Mouse (Mus musculus): ENCODE measurements around the gene G6pc2.

Gene G6pc2

DNA sequence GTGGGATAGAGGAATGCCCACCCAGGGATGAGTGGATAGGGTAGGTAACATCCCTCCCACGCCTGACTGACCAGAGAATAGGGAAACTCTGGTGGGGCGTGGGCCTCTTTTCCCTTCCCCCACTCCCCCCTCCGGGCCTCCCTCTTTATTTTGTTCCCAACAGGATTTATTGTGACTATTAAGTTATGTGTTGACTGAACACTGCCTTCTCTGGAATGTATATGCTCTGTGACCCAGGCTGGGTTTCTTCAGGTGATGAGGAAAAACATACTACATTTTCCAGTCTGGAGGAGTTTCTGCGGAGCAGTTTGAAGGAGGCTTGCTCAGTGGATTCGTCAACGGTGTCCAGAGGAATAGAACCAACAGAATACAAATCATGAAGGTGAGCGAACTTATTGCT is at the start of gene G6pc2:
Gene G6pc2, plus strand, starts transcription at position 301 of the 400 bp plus-strand sequence.
- no peak for DNase-seq

DNA sequence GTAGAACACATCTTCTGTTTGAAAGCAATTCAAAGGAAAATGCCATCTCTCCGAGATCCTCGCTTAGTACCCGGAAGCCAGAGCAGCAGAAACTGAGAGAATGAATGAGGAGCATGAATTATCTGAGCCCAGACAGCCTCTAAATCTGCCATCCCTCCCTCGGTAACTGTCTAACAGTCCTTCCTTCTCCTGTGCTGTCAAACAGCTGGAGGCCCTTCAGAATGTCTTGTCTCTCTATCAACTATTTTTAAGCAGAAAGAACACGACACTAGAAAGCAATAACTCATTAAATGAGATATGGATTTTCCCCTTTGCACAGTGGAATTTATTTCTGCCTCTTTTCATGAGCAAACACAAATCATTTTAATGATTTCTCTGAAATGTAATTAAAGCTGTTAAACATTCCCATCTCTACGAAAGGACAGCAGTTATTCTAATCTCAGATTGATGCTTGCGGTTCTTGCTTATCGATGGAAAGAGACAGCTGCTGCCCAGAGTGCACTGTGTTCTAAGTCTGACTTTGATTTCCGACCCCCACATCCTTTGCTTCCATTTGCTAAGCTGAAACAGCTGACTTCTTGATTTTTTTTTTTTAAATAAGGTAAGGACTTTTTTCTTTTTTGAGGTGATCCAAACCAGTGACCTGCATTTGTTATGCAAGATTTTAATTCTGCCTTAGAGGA is 40.3 kb upstream of the G6pc2 start:
- DNase-seq: no peak

DNA sequence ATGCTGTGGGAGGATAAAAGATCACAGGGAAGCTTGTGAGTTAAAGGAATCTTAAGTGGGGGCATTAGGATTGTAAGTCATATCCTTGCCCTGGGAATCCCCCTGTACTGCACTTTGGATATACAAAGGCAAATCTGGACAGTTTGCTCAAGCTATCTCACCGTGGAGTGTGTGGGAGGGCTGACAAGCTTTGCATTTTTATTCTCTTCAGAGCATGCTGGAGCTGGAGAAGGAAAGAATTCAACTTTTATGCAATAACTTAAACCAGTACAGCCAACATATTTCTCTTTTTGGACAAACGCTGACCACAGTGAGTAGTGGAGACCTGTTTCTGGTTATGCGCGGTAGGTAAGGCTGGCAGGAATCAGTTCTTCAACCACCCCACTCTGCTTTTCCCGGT is 35.6 kb upstream of the G6pc2 start:
- no peak for DNase-seq

DNA sequence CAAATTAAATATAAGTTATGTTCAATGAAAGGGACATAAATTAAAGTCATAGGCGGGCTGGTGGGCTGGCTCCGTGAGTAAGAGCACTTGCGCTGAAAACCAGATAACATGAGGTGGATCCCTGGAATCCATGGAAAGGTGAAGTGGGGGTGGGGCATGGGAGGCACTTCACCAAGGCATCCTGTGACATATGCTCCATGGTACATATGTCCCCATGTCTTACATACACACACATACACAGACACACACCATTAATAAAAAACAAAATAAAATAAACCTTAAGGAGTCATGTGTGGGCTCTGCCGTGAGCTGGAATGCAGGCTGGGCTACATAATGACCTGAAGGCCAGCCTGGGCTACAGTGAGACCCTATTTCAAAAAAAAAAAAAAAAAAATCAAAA is 31.2 kb upstream of the G6pc2 start:
- DNase-seq: no peak

DNA sequence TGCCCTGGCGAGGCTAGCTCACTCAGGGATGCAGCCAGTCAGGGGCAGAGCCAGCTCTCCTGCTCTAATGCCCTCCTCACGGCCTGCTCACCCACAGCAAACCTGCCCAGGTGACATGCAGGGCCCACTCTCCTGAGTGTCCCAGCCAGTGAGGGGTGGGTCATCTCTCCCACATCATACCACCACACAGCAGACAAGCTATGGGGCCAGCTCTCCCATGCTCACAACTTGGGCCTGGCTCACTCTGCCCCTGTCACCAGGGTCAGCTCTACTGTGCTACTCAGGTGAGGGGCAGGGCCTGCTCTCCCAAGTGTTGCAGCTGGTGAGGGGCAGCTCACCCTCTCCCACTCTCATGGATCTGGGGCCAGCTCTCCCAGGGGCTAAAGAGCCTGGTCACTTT is 22.9 kb upstream of the G6pc2 start:
- no peak for DNase-seq

DNA sequence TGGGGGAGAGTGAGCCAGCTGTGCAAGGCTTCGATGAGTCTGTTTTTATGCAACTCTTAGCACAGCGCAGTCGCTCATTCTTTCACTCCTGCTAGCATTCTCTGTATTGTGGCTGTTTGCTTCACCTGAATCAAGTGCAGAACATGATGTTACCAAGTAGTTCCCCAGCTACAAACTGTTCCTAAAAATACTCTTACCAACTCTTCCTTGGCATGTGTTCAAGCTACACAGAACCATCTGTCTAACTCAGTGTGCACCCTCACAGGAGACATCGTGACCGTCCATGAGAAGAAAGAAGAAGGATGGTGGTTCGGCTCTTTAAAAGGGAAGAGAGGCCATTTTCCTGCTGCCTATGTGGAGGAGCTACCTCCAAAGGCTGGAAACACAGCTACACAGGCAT is 22.1 kb upstream of the G6pc2 start:
- no peak for DNase-seq

DNA sequence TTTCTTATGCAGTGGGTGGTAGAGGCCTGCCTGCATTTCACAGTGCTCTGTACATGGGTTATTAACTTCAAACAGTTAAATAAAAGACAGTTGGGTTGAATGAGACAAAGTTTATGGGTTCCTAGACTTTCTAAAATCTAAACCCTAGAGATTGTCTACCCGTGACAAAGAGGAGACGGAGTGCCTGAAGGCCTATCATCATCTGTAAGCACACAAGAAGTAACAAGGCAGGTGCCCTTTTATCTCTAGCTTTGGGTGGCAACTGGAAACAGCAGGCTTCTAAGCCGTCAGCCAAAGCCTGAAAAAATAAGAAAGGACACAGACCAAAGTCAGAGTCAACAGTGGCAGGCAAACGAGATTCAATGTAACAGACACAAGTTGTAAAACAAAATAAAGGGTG is 21.7 kb upstream of the G6pc2 start:
- no peak for DNase-seq

DNA sequence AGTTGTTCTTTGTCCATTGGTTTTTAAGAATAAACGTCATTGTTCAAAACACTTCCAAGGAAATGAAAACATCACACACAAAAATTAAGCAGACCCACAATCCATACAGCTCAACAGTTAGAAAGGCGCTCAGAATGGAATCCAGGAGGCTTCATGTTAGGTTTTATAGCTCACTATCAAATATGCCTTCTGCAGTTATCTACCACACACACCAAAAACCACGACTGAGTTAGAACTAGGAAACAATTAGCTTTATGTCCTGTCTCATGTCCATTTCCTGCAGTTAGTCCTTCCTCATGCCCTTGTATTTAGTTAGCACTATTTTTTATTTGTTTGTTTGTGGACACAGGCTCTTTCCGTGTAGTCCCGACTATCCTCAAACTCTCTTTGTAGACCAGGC is 19.8 kb upstream of the G6pc2 start:
- no peak for DNase-seq

DNA sequence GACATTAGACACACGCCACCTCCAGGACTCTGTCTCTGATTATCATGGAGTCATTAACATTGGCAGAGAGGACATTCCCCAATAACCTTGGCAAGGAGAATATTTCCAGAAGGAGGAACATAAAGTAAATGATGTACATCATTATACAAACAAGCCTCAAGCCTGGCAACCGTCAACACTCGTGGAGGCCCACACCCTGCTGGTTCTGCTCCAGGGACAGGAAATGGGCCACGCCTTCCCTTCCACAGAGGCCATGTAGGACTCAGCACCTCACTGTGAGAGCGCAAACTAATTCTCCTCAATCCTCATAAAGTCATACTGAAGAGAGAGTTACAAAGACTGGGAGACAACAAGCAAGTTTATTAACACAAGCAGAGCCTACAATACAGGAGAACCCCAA is 17.3 kb upstream of the G6pc2 start:
- no peak for DNase-seq

DNA sequence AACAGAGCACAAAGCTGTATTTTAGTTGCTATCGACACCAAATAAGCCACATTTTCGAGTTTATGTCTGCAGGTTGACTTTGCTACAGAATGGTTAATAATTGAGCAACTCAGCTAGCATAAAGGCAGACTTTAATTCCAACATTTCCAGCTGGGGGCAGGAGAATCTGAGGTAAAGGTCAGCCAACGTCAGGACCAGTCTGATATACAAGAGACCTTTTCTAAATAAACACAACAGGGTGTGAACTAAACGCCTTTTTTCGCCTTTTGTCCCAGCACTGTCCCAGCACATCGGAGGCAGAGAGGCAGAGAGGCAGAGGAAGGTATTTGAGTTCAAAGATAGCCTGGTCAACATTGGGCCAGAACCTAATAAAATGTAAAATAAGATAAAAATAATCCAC is 5.7 kb upstream of the G6pc2 start:
- DNase-seq: no peak

DNA sequence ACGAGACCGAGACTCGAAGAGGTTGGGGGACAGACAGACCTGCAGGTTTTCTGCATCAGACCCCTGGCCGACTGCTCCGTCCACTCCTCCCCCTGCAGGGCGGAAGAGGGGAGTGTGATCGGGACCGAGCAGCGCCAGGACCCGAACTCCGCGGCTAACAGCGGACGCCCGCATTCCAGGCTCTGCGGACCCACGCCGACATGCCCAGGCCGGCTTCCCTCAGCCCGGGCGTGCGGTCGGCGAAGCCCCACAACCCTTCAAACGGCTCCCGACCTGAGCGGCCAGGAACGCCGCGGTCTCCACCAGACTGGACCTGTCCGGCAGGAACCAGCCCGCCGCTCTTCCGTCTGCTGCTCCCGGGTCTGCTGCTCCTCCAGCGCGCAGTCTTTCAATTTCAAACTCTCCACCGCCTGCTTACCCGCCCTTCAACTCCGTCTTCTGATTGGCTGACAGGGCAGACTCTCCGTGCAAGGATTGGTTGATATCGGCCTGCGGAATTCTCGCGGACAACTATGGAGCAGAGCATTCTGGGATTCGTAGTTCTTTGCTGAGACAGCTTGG is 5.0 kb upstream of the G6pc2 start, which contains the start of gene Spc25:
Gene Spc25, minus strand, starts transcription at position 404 of the 561 bp plus-strand sequence.
- DNase-seq: peak; percentile 75

DNA sequence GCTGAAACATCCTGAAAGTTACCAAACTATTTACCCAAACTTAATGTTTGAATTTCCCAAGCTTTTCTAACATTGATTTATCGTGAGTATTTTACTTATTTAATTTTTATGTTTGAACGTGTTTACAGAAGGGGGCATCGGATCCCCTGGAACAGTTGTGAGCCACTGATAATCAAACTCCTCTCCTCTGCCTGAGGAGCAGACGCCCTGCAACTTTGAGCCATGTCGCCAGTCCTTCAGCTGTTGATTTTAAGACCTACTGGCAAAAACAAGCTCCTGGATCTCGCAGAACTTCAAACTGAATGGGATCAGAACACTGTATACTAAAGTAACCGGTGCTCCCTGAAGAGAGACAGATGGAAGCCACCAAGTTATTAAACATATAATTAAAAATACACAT is 4.3 kb upstream of the G6pc2 start:
- no peak for DNase-seq

DNA sequence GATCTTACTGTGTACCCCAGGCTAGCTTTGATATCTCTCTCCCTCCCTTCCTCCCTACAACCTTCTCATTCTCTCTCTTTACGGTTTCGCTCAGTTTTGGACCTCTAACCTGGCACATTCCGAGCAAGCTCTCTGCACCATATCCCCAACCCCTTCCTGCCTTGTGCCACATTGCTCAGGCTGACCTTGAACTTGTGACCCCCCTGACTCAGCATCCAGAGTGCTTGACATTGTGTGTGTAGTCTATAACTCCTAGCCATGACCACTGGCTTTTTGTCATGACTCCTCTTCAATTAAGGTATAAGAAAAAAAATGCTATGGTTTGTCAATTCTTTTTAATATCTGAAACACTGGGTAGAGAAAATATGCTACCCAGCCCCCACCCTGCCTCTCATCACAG is 1.2 kb upstream of the G6pc2 start:
- DNase-seq: no peak

DNA sequence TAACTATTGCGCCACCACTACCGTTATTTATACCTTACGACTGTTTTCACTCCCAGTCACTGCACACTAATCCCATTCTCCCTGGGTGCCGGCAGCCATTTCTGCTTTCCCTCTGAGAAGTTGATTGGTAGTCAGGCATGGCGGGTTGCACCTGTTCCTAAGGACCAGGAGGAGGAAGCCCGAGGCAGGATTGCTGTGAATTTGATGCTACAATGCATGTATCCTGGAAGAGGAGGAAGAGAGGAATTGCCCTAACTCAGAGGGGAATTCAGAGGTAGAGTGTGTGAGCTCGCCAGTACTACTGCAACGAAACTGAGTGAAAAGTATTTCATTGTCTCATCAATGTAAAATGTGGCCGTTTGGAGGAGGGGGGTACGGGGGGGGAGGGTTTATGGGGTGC is 1.8 kb downstream of the G6pc2 start:
- no peak for DNase-seq

DNA sequence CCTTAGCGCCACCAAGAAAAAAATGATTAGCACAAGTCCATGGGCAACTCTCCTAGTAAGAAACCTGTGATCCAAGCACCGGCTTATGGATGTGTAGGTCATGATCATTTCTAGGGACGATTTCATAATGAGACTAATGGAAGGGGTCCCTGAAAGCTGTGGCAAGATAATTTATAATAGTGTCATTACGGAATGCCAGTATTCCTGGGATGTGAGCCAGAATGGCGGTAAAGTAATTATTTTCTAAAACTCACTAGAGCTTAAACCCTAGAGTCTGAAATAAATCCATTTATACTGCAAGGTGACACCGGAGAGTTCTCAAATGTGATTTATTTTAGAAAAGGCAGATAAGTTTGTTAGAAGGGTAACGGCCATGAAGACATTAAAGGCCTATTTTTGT is 4.4 kb downstream of the G6pc2 start:
- no peak for DNase-seq

DNA sequence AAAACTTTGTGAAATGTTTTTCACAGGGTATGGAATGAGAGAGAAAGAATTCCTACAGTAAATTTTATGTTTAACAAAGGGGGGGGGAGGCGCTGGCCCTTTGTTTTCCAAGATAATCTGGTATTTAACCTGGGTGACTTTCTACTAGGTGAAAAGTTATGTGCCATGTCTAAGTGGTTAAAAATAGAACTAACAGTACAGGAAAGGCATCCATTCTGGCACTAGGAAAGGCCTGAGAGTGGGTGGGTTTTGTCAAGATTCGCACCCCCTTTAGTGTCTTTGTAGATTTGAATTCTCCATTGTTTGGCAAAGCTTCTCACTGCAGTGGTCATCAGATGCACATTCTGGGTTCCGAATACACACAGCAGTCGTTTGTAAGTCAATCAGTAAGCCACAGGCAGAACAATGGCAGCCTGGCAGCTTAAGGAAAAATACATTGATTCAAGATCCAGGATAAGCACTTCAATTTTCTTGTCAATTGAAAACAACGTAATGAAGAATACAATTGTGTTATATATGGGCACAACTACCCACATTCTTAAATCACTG is 11.1 kb downstream of the G6pc2 start:
- no peak for DNase-seq

DNA sequence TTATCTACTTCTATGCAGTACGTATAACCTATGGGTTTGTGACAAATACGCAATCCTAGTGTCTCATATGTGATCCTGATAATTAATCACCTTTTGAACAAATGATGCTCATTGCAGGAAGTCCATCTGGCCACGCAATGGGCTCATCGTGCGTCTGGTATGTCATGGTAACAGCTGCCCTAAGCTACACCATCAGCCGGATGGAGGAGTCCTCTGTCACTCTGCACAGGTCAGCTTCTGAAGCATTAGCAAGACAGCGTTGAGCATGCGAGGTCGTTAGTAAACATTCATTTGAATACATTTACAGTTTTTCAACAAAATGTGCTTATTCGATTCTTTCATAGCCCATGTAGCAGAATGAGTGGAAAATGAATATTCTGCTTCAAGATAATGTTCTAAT is 11.9 kb downstream of the G6pc2 start:
- no peak for DNase-seq

DNA sequence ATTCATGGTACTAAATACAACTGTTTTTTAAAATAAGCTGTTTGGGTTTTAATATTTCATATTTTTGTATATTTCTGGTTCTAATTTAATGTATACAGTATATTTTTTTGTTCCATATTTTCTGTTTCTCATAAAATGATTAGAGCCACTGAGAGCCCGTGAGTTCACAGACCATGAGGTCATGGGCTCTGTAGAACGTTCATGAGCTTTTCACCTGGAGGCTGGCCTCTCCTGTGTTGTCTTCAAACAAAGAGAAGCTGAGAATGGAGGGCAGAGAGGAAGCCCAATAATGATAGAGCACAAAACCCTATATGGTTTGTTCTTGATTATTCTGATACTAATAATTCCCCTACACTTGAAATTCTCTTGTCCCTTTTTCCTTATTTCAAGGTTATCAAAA is 13.9 kb downstream of the G6pc2 start:
- DNase-seq: no peak

DNA sequence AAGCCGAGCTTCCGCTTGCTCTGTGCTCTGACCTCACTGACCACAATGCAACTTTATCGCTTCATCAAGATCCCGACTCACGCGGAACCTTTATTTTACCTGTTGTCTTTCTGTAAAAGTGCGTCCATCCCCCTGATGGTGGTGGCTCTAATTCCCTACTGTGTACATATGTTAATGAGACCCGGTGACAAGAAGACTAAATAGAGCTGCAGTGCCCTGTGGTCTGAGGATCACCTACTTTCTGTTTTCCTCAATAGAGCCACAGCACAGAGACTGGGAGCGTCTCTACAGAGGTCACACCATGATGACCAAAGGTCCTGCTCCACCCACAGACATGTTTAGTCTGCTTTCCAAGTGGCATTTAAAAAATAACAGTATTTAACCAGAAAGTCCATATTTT is 16.0 kb downstream of the G6pc2 start:
- DNase-seq: no peak

DNA sequence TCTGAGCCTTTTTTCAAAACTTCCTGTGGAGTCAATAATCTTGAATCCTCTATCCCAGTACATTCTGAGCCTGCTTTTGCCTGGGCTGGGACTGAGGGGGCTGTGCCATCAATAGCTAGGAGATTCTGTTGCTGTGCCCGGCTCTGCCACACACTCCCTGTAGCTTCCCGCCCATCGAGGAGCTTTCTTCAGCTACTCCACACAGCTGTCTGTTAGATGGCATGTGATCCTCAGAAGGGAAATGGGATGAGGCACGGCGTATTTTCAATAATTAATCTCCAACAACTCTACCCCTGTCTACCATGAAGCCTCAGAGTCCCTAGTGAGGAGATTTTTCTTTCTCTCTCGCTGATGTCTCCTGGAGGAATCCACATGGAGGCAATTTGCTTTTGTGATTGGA is 17.8 kb downstream of the G6pc2 start:
- no peak for DNase-seq

DNA sequence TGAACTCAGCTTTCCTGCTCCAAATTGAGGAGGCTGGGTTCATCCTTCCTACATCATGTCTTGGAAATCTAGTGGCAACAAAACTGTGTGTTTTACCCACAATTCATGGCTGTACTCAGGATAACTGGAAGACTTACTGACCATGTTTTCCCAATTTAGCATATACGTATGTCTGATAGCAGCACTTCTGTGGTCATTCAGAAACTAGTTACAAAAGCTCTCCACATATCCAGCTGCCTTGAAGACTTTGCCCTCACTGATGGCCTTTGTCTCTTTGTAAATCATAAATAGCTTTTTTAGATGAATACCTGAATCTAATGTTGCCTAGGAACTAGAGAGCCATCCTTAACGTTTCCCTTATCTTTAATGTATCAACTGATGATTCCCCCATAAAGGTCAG is 19.3 kb downstream of the G6pc2 start:
- no peak for DNase-seq

DNA sequence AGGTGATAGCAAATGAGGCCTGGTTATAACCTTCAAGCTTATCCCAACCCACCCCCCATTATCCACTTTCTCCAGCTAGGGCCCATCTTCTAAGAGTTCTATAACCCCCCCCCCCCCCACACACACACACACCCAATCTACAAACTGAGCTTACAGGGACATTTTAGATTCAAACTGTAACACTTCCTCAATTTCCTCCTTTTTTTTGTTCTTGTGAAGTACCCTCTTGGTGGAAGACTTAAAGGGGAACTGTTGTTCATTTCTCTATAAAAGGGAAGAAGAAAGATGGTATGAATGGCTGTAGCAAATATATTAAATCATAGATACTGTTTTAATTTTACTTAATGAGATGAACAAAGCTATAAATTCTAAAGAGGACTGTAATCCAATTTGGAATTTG is 21.2 kb downstream of the G6pc2 start:
- no peak for DNase-seq

DNA sequence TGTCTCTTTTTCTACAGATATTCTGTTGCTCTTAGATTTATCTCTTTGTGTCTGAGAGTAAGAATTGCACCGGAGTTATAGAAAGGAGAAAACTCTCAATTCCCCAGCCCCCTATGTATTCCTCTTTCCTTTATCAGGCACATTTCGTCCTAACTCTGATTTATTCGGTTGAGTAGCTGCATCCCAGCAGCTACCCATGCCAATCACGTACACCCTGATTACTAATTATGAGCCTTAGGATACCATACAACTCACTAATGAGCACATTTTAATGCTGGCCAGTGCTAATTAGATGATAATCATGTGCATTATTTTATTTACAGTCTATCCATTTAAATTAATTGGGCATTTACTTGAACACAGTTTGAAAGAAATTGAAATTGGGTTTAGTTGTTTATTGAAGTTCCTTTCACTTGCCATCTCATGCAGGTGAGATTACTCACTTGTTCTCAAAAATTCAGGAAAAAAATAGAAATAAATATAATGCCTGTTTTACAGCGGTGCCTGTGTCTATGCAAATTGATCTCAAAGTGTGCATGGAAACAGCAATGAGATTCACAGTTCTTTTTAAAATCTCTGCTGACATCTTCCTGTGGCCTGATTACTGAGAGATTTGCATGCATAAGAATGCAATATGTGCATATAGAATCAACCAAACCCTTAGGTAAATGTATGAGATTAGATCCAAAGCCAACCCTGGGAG is 24.3 kb downstream of the G6pc2 start:
- no peak for DNase-seq

DNA sequence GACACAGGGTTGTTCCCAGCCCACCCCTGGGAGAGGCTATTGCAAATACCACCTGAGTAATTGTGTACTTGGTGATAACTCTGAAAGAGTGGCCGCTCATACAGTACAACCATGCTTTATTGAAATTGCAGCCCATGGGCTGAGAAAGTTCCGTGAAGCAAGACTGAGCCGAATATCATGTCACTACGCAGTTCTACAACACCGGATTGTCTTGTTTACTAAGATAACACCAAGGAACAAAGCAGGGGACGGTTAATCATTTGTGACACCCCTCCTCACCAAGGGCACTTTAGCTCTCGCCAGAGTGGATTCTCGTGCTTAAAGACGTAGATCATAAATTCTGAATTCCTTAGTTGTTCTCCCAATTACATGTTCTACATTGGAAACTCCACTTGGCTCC is 28.4 kb downstream of the G6pc2 start:
- DNase-seq: no peak

Measured in right cerebral cortex, postnatal 4 days (tissue).